Mouse (Mus musculus) heart, adult 2 months (tissue): Measurements from ENCODE around the gene 1700025G04Rik. TPM values are rescaled to one million over a fixed set of nuclear protein-coding genes. Genes with fewer than 3 reads are reported as not detected.

Experiments
- DNase-seq, 2 experiments: peaks; one replicate each; pipeline ENCODE4 v3.0.0; 2021
- H3K27ac ChIP-seq: fragments of 200-600 bp; 2 replicates; pipeline ENCODE4 v1.8.1; 2022
- H3K27me3 ChIP-seq: fragments of 200-500 bp; 2 replicates; pipeline ENCODE4 v1.6.1; 2012; ENCODE audit warnings: mild to moderate bottlenecking, low read length, inconsistent platforms, mixed read lengths; ENCODE audit not compliant: control insufficient read depth, insufficient read depth
- H3K36me3 ChIP-seq: fragments of 200-500 bp; 2 replicates; pipeline ENCODE4 v1.6.1; 2012; ENCODE audit warnings: low read length, inconsistent platforms; ENCODE audit not compliant: control insufficient read depth, insufficient read depth
- H3K4me1 ChIP-seq: fragments of 200-500 bp; 2 replicates; pipeline ENCODE4 v1.6.1; 2011; ENCODE audit warnings: low read length; ENCODE audit not compliant: control insufficient read depth, insufficient read depth
- H3K4me3 ChIP-seq: fragments of 200-600 bp; 2 replicates; pipeline ENCODE4 v1.8.1; 2022
- H3K79me2 ChIP-seq: fragments of 200-500 bp; replicated peaks from 2 replicates; pipeline ENCODE4 v1.6.1; 2012; ENCODE audit warnings: mild to moderate bottlenecking, inconsistent platforms, low read length, moderate library complexity, mixed read lengths; ENCODE audit not compliant: control insufficient read depth, insufficient read depth
- H3K9ac ChIP-seq: fragments of 200-500 bp; 2 replicates; pipeline ENCODE4 v1.6.1; 2012; ENCODE audit warnings: low read depth, mild to moderate bottlenecking, control low read depth, inconsistent platforms, low read length, mixed read lengths
- CTCF ChIP-seq: fragments of 200-600 bp; IDR thresholded peaks from 2 replicates; pipeline ENCODE4 v1.8.1; 2022; ENCODE audit warnings: antibody characterized with exemption, mild to moderate bottlenecking, moderate library complexity
- EP300 ChIP-seq: fragments of 200-500 bp; IDR thresholded peaks from 2 replicates; pipeline ENCODE4 v1.6.1; 2011; ENCODE audit warnings: low read depth, low read length, control low read depth; ENCODE audit not compliant: insufficient read depth
- POLR2A ChIP-seq: fragments of 200-500 bp; IDR thresholded peaks from 2 replicates; pipeline ENCODE4 v1.6.1; 2011; ENCODE audit warnings: mild to moderate bottlenecking, low read depth, low read length, control low read depth; ENCODE audit not compliant: insufficient read depth
- WGBS: fragments of 180-500 bp; shearing (Covaris S2); methylation state at CpG from one replicate; pipeline ENCODE4 v1.1.7; 2018; 5-methylcytosine and 5-hydroxymethylcytosine counted together
- intact Hi-C: fragments of 180-260 bp; cut with DNase I; formaldehyde crosslinking; loops from one replicate; pipeline ENCODE4 v1.15.1; 2025
- polyA plus RNA-seq: library from polyadenylated mRNA; depleted of rRNA; stranded (reverse); fragments of >200 nt; gene quantifications from 2 replicates; pipeline ENCODE4 v1.2.3, GENCODE M21; 2012
- total RNA-seq, 2 experiments: library from RNA; stranded (reverse); gene quantifications; 2 replicates each; pipeline ENCODE4 v1.2.3; 2021

The 1700025G04Rik gene
- total and polyA plus RNA-seq, 3 experiments: 11.0 to 46.1 (median 40.4) TPM

- intact Hi-C loops: no loop called here
- H3K9ac ChIP-seq: no peak overlapping the region
- H3K4me1 ChIP-seq: no peaks in the 10 kb centered on the region; the same call in none of the 2 replicates
- WGBS: 95% methylated on average over 6 of the region's 6 CpGs
- no peak overlapping the region for H3K4me3 ChIP-seq
- peaks cover 13% of the 10 kb centered on the region for H3K79me2 ChIP-seq
- TF ChIP-seq POLR2A (no peak), EP300 (no peak), CTCF (no peak)
- no peak overlapping the region for H3K27ac ChIP-seq
- H3K27me3 ChIP-seq: no peaks in the 10 kb centered on the region
- H3K36me3 ChIP-seq: 0 out of 2 replicates have a peak, but pooled peaks cover 2% of the 10 kb centered on the region
- DNase-seq: no peak
Observed at GRCm38 (mm10) chr1:152075725-152076124, 14.2 kb downstream of the 1700025G04Rik start.

GRCm38 (mm10) chr1:152070441-152070840 lies 19.5 kb downstream of the 1700025G04Rik start:
- DNase-seq: no peak
- Histone ChIP-seq H3K36me3 (0 out of 2 replicates have a peak, but pooled peaks cover 2% of the 10 kb centered on the region), H3K27me3 (no peaks in the 10 kb centered on the region), H3K4me1 (no peaks in the 10 kb centered on the region; the same call in 1 of the 2 replicates), H3K4me3 (no peak overlapping the region), H3K27ac (no peak overlapping the region), H3K79me2 (peaks cover 9% of the 10 kb centered on the region), H3K9ac (no peak overlapping the region)
- intact Hi-C loops: no loop called here
- WGBS: 56% methylated on average over 4 of the region's 4 CpGs
- TF ChIP-seq CTCF (no peak), EP300 (no peak), POLR2A (no peak)

- no peak for DNase-seq
- Histone ChIP-seq H3K9ac (no peak overlapping the region), H3K4me1 (no peaks in the 10 kb centered on the region; the same call in 1 of the 2 replicates), H3K36me3 (0 out of 2 replicates have a peak, but pooled peaks cover 2% of the 10 kb centered on the region), H3K27ac (no peak overlapping the region), H3K79me2 (peaks cover 9% of the 10 kb centered on the region), H3K4me3 (no peak overlapping the region), H3K27me3 (no peaks in the 10 kb centered on the region)
- intact Hi-C loops: no loop called here
- no peak for TF ChIP-seq EP300
- no peak for TF ChIP-seq POLR2A
- TF ChIP-seq CTCF: no peak
- 89% methylated on average over 7 of the region's 7 CpGs for whole genome bisulfite sequencing
Observed at GRCm38 (mm10) chr1:152069745-152070144, 20.2 kb downstream of the 1700025G04Rik start.

- Histone ChIP-seq H3K36me3 (no peaks in the 10 kb centered on the region; the same call in 1 of the 2 replicates), H3K4me3 (no peak overlapping the region), H3K79me2 (peaks cover 9% of the 10 kb centered on the region), H3K27me3 (no peaks in the 10 kb centered on the region), H3K9ac (no peak overlapping the region), H3K27ac (no peak overlapping the region), H3K4me1 (no peaks in the 10 kb centered on the region; the same call in 1 of the 2 replicates)
- intact Hi-C loops: no loop called here
- DNase-seq: no peak
- no peak for TF ChIP-seq POLR2A
- no peak for TF ChIP-seq EP300
Observed at GRCm38 (mm10) chr1:152067919-152068318, 22.0 kb downstream of the 1700025G04Rik start.

GRCm38 (mm10) chr1:152065527-152065926 lies 24.4 kb downstream of the 1700025G04Rik start:
- no peak for DNase-seq
- Histone ChIP-seq H3K79me2 (peaks cover 6% of the 10 kb centered on the region; the same call in 1 of the 2 replicates), H3K9ac (no peak overlapping the region), H3K36me3 (no peaks in the 10 kb centered on the region; the same call in 1 of the 2 replicates), H3K27me3 (no peaks in the 10 kb centered on the region), H3K4me3 (no peak overlapping the region), H3K27ac (no peak overlapping the region), H3K4me1 (no peaks in the 10 kb centered on the region)
- intact Hi-C loops: no loop called here
- 97% methylated on average over 7 of the region's 7 CpGs for WGBS
- TF ChIP-seq EP300: no peak
- no peak for TF ChIP-seq CTCF

- TF ChIP-seq CTCF: no peak
- no peak for TF ChIP-seq POLR2A
- no peak for TF ChIP-seq EP300
- intact Hi-C loops: no loop called here
- WGBS: 74% methylated on average over 11 of the region's 11 CpGs
- no peaks in the 10 kb centered on the region for H3K4me1 ChIP-seq
- H3K27me3 ChIP-seq: no peaks in the 10 kb centered on the region
- no peak overlapping the region for H3K27ac ChIP-seq
- no peak for DNase-seq
- H3K9ac ChIP-seq: no peak overlapping the region
- H3K4me3 ChIP-seq: no peak overlapping the region
- peaks cover 9% of the 10 kb centered on the region; the same call in 1 of the 2 replicates for H3K79me2 ChIP-seq
- no peaks in the 10 kb centered on the region; the same call in 1 of the 2 replicates for H3K36me3 ChIP-seq
Observed at GRCm38 (mm10) chr1:152063357-152064145, 26.4 kb downstream of the 1700025G04Rik start.
